Mouse (Mus musculus): ENCODE results near the gene Dctn3. TPM values are rescaled to one million over a fixed set of nuclear protein-coding genes. Genes with fewer than 3 reads are reported as not detected.
A peak's percentile ranks its signal among the peaks of the same experiment; 100 is the strongest.
"Not testable (repeated sequence)": the region's sequence is repeated elsewhere in the genome, so short reads cannot be mapped to it uniquely, and the experiment has no call there.

The Dctn3 gene
- polyA plus RNA-seq (2014; fragmentation: Nextera tagmentation; extraction: Ambion mirVana) = 120 and 126 TPM in 2 replicates

DNA sequence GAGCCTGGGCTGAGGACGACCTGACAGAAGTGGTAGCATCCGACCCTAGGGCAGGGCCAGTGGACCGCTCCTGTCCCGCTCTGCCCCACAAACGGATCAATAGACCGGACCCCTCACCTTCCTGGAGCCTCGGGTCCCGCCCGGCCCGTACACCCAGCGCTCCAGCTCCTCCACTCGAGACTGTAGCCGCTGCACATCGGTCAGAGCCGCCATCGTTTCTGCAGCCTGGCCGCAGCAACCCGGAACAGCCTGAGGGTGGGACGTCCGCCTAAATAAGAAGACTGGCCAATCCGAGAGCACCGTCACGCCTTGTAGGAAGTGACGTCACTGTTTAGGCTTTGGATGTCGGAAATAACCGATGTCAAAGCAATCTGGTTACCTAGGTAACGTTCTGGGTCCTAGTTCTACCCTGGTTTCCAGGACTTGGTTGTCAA lies at the start of gene Dctn3:
Gene Dctn3, minus strand, starts transcription at position 253 of the 434 bp plus-strand sequence.
- no peaks in the 10 kb centered on the region for H3K9me3 ChIP-seq (replicated peaks; ENCODE audit: control insufficient read depth, low read length)
- WGBS (ENCODE audit: insufficient replicate concordance) = under 1% methylated on average over 27 of the region's 27 CpGs
- H3K4me3 ChIP-seq (ENCODE audit: low read depth, low read length) = peak within 1 kb of the TSS; percentile 82
- peak; percentile 93 for ATAC-seq (replicated peaks; ENCODE audit: insufficient number of reproducible peaks, low FRiP score, low TSS enrichment)
- H3K27ac ChIP-seq (ENCODE audit: low read depth, low read length) = no peak within 1 kb of the TSS
- H3K9ac ChIP-seq (ENCODE audit: low read depth, low read length) = peak within 1 kb of the TSS; percentile 83
- peaks cover 11% of the 10 kb centered on the region for H3K36me3 ChIP-seq (ENCODE audit: control insufficient read depth, insufficient read depth, low read length)
- H3K4me2 ChIP-seq = peak within 1 kb of the TSS; percentile 90
- peaks cover 44% of the 10 kb centered on the region for H3K27me3 ChIP-seq (ENCODE audit: control insufficient read depth, insufficient read depth, low read length)
- peaks cover 11% of the 10 kb centered on the region; the same call in 1 of the 2 replicates for H3K4me1 ChIP-seq (ENCODE audit: control insufficient read depth, insufficient read depth, low read length)

DNA sequence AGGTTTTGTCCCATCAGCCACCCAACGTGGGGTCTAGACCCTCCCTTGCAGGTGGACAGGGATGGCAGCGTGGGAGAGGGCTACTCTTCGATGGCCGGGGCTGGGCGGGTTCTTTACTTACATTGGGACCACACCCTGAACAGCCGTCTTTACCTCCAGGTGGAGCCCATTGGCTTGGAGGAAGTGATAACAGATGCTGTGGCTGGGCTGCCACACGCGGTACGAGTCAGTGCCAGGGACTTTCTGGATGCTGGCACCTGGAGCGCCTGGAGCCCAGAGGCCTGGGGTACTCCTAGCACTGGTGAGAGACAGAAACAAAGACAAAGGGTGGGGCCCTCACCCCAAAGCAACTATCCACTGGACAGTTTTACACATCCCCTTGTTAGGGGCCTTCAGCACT lies 44.3 kb upstream of the Dctn3 start:
- H3K9ac ChIP-seq (ENCODE audit: low read depth, low read length); ATAC-seq (replicated peaks; ENCODE audit: insufficient number of reproducible peaks, low FRiP score, low TSS enrichment); H3K4me3 ChIP-seq (ENCODE audit: low read depth, low read length); H3K27ac ChIP-seq (ENCODE audit: low read depth, low read length); H3K27me3 ChIP-seq (ENCODE audit: control insufficient read depth, insufficient read depth, low read length); H3K36me3 ChIP-seq (ENCODE audit: control insufficient read depth, insufficient read depth, low read length); H3K4me2 ChIP-seq; H3K4me1 ChIP-seq (ENCODE audit: control insufficient read depth, insufficient read depth, low read length); H3K9me3 ChIP-seq (replicated peaks; ENCODE audit: control insufficient read depth, low read length): not testable (repeated sequence)
- WGBS (ENCODE audit: insufficient replicate concordance) = 78% methylated on average over 10 of the region's 10 CpGs

DNA sequence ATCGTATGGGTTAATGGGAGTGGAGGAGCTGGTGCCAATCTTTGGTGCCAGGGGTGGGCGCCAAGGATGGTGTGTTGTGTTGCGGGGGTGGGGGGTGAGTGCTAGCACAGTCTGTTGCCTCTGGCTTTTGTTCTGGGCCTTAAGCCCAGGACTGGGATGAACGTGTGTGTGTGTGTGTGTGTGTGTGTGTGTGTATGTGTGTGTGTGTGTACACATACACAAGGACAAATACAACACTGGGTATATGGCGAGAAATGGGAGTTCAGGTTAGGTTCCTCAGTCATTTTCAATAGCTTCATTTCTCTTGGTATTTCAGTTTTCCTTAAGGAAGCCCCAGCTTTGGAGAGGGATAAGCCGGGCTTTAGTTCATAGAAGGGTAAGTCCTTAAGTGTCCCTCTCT lies 40.2 kb upstream of the Dctn3 start:
- not testable (repeated sequence) for H3K36me3 ChIP-seq (ENCODE audit: control insufficient read depth, insufficient read depth, low read length); H3K27me3 ChIP-seq (ENCODE audit: control insufficient read depth, insufficient read depth, low read length); H3K9me3 ChIP-seq (replicated peaks; ENCODE audit: control insufficient read depth, low read length); ATAC-seq (replicated peaks; ENCODE audit: insufficient number of reproducible peaks, low FRiP score, low TSS enrichment); H3K4me3 ChIP-seq (ENCODE audit: low read depth, low read length); H3K9ac ChIP-seq (ENCODE audit: low read depth, low read length); H3K27ac ChIP-seq (ENCODE audit: low read depth, low read length)
- Histone ChIP-seq H3K4me2 (peak overlapping the region; percentile 73; the same call in 1 of the 2 replicates), H3K4me1 (ENCODE audit: control insufficient read depth, insufficient read depth, low read length) (peaks cover 28% of the 10 kb centered on the region)
- 84% methylated on average over 3 of the region's 6 CpGs for WGBS (ENCODE audit: insufficient replicate concordance)

DNA sequence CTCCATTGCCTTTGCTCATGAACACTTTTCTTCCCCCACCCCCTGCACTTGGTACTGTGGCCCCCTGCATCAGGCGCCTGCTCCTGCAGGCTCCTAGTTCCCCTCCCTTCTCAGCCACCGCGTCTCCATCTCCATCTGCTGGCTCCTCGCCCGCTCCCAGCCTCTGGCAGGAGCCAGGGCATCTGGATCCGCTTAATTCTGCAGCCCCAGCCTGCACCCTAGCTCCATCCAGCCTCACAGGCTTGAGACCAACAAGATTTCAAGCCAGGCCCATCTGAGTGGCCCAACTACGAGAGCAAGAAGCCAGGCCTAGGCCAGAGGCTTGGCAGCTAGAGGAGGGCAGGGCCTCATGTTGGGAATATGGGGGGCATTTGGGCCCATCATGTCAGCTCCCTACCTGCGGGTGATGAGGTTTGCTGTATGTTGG lies 39.7 kb upstream of the Dctn3 start:
- Histone ChIP-seq H3K4me3 (ENCODE audit: low read depth, low read length) (peak overlapping the region; percentile 19), H3K4me2 (peak overlapping the region; percentile 73), H3K4me1 (ENCODE audit: control insufficient read depth, insufficient read depth, low read length) (peaks cover 28% of the 10 kb centered on the region), H3K9ac (ENCODE audit: low read depth, low read length) (peak overlapping the region; percentile 61; the same call in 1 of the 2 replicates), H3K27ac (ENCODE audit: low read depth, low read length) (peak overlapping the region; percentile 87; the same call in 1 of the 2 replicates)
- H3K27me3 ChIP-seq (ENCODE audit: control insufficient read depth, insufficient read depth, low read length); H3K9me3 ChIP-seq (replicated peaks; ENCODE audit: control insufficient read depth, low read length); ATAC-seq (replicated peaks; ENCODE audit: insufficient number of reproducible peaks, low FRiP score, low TSS enrichment); H3K36me3 ChIP-seq (ENCODE audit: control insufficient read depth, insufficient read depth, low read length): not testable (repeated sequence)
- WGBS (ENCODE audit: insufficient replicate concordance) = 40% methylated on average over 8 of the region's 8 CpGs

DNA sequence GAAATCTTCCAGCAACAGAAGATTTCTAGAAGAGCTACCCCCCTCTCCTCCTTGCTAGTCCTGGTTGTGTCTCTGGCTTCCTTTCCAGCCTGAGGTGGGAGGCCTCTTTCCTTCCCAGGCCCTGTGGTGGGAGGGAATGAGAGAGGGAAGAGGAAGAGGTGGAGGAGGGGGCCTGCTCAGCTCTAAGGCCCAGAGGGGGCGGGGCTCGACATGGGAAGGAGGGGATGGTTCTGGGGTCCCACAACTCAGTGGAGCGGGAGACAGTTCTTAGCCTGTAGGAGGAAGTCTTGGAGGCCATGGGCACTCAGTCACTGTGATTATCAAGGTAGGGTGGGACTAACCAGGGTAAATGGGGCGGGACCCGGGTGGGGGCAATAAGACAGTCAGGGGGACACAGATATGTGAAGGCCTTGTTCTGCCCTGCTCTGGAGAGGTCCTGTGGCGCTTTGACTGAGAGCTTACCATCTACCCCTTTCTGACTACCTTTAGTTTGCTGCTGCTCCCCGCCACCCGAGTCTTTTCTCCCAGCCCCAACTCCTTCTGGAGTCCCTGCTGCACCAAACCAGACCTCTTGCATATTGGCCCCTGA lies 39.2 kb upstream of the Dctn3 start:
- peak overlapping the region; percentile 73 for H3K4me2 ChIP-seq
- H3K36me3 ChIP-seq (ENCODE audit: control insufficient read depth, insufficient read depth, low read length) = peaks cover 2% of the 10 kb centered on the region; the same call in 1 of the 2 replicates
- no peaks in the 10 kb centered on the region for H3K9me3 ChIP-seq (replicated peaks; ENCODE audit: control insufficient read depth, low read length)
- H3K4me3 ChIP-seq (ENCODE audit: low read depth, low read length) = peak overlapping the region; percentile 47
- H3K9ac ChIP-seq (ENCODE audit: low read depth, low read length) = peak overlapping the region; percentile 66
- H3K27me3 ChIP-seq (ENCODE audit: control insufficient read depth, insufficient read depth, low read length) = no peaks in the 10 kb centered on the region
- peaks cover 28% of the 10 kb centered on the region for H3K4me1 ChIP-seq (ENCODE audit: control insufficient read depth, insufficient read depth, low read length)
- H3K27ac ChIP-seq (ENCODE audit: low read depth, low read length) = peak overlapping the region; percentile 87
- ATAC-seq (replicated peaks; ENCODE audit: insufficient number of reproducible peaks, low FRiP score, low TSS enrichment) = peak; percentile 76
- 34% methylated on average over 8 of the region's 8 CpGs for WGBS (ENCODE audit: insufficient replicate concordance)

DNA sequence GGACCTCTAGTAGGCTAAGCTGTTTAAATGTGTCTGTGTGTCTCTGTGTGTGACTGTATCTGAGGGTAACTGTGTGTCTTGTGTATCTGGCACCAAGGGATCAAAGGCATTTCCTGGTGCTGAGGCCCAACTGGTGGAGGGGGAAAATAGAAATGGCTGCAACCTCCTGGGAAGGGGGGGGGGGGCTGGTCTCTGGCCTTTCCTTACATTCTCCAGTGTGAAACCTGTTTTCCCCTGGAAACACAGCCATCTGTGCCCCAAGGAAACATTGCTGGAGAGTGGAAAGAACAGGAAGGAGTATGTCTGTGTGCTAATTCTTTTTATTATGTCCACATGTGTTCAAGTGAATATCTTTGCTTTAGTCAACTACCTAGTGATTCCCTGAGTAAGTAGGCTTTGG lies 38.7 kb upstream of the Dctn3 start:
- no peak for ATAC-seq (replicated peaks; ENCODE audit: insufficient number of reproducible peaks, low FRiP score, low TSS enrichment)
- Histone ChIP-seq H3K9ac (ENCODE audit: low read depth, low read length) (peak overlapping the region; percentile 66), H3K4me3 (ENCODE audit: low read depth, low read length) (peak overlapping the region; percentile 47), H3K4me1 (ENCODE audit: control insufficient read depth, insufficient read depth, low read length) (peaks cover 30% of the 10 kb centered on the region), H3K27ac (ENCODE audit: low read depth, low read length) (peak overlapping the region; percentile 87), H3K27me3 (ENCODE audit: control insufficient read depth, insufficient read depth, low read length) (no peaks in the 10 kb centered on the region), H3K9me3 (replicated peaks; ENCODE audit: control insufficient read depth, low read length) (no peaks in the 10 kb centered on the region), H3K4me2 (peak overlapping the region; percentile 73), H3K36me3 (ENCODE audit: control insufficient read depth, insufficient read depth, low read length) (peaks cover 5% of the 10 kb centered on the region; the same call in 1 of the 2 replicates)

DNA sequence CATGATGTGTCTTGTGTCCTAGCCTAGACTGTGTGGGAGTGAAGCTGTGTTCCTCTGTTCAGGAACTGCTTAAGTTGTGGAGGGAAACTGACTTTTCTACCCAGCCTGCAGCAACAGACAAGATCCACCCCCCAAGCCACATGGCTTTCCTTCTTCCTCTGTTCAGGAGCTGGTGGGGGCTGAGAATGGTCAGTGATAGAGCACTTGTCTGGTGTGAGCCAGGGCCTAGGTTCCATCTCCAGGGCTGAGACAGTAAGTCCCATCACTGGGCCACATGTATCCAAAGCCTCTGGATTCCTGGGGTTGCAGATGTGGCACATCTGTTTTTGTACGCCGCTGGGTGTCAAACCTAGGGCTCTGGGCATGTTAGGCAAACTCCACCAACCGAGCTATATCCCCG lies 37.9 kb upstream of the Dctn3 start:
- Histone ChIP-seq H3K4me3 (ENCODE audit: low read depth, low read length) (peak overlapping the region; percentile 47), H3K36me3 (ENCODE audit: control insufficient read depth, insufficient read depth, low read length) (peaks cover 5% of the 10 kb centered on the region; the same call in 1 of the 2 replicates), H3K4me2 (peak overlapping the region; percentile 73), H3K9ac (ENCODE audit: low read depth, low read length) (peak overlapping the region; percentile 66), H3K27ac (ENCODE audit: low read depth, low read length) (peak overlapping the region; percentile 87), H3K27me3 (ENCODE audit: control insufficient read depth, insufficient read depth, low read length) (no peaks in the 10 kb centered on the region), H3K4me1 (ENCODE audit: control insufficient read depth, insufficient read depth, low read length) (peaks cover 35% of the 10 kb centered on the region), H3K9me3 (replicated peaks; ENCODE audit: control insufficient read depth, low read length) (no peaks in the 10 kb centered on the region)
- no peak for ATAC-seq (replicated peaks; ENCODE audit: insufficient number of reproducible peaks, low FRiP score, low TSS enrichment)
- WGBS (ENCODE audit: insufficient replicate concordance) = 76% methylated on average over 4 of the region's 4 CpGs

DNA sequence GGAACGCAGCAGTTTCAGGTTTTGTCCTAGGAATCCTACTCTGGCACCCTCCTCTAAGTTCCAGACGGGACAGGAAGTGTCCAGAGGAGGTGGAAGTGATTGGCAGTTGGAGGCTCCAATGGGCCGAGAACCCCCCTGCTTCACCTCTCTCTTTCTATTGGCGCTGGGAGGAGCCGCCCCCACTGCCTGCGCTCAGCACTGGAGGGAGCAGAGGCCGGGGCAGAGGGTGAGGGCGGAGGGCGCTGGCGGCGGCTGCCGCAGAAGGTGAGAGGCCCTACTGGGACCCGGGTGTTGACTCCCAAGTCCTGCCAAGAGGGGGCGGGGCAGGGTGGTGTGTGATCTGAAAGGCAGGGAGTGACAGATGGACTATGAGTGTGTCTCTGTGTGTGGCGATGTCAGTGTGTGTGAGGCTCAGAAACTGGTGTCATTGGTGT lies 37.3 kb upstream of the Dctn3 start:
- Histone ChIP-seq H3K9me3 (replicated peaks; ENCODE audit: control insufficient read depth, low read length) (no peaks in the 10 kb centered on the region), H3K36me3 (ENCODE audit: control insufficient read depth, insufficient read depth, low read length) (peaks cover 5% of the 10 kb centered on the region; the same call in 1 of the 2 replicates), H3K4me2 (peak overlapping the region; percentile 73), H3K9ac (ENCODE audit: low read depth, low read length) (peak overlapping the region; percentile 66), H3K4me1 (ENCODE audit: control insufficient read depth, insufficient read depth, low read length) (peaks cover 35% of the 10 kb centered on the region), H3K4me3 (ENCODE audit: low read depth, low read length) (peak overlapping the region; percentile 47), H3K27me3 (ENCODE audit: control insufficient read depth, insufficient read depth, low read length) (no peaks in the 10 kb centered on the region), H3K27ac (ENCODE audit: low read depth, low read length) (peak overlapping the region; percentile 87)
- 0% methylated on average over 15 of the region's 15 CpGs for WGBS (ENCODE audit: insufficient replicate concordance)
- peak; percentile 90 for ATAC-seq (replicated peaks; ENCODE audit: insufficient number of reproducible peaks, low FRiP score, low TSS enrichment)
